Mouse (Mus musculus): ENCODE results near the gene Sfxn4. TPM values are rescaled to one million over a fixed set of nuclear protein-coding genes. Genes with fewer than 3 reads are reported as not detected.
A peak's percentile ranks its signal among the peaks of the same experiment; 100 is the strongest.

Sfxn4 gene
- polyA plus RNA-seq (2012; rRNA removed) = 7.6 and 9.3 TPM in 2 replicates

- TF ChIP-seq CTCF (IDR thresholded peaks at IDR 0.05; ENCODE audit: borderline replicate concordance, extremely low read depth, insufficient read depth, insufficient read length) (no peak), POLR2A (IDR thresholded peaks at IDR 0.05; ENCODE audit: borderline replicate concordance, extremely low read depth, insufficient read depth, insufficient read length, poor library complexity, severe bottlenecking) (no peak; the same call in 1 of the 2 replicates)
- DNase-seq (ENCODE audit: low read depth) = peak; percentile 98
Measured at GRCm38 (mm10) chr19:60860868-60861700, at the start of gene Sfxn4. Gene Sfxn4, minus strand, starts transcription at chr19:60861479.

GRCm38 (mm10) chr19:60910304-60910703 lies 49.0 kb upstream of the Sfxn4 start:
- TF ChIP-seq CTCF (IDR thresholded peaks at IDR 0.05; ENCODE audit: borderline replicate concordance, extremely low read depth, insufficient read depth, insufficient read length) (no peak), POLR2A (IDR thresholded peaks at IDR 0.05; ENCODE audit: borderline replicate concordance, extremely low read depth, insufficient read depth, insufficient read length, poor library complexity, severe bottlenecking) (no peak)
- DNase-seq (ENCODE audit: low read depth) = no peak

GRCm38 (mm10) chr19:60905477-60905876 lies 44.2 kb upstream of the Sfxn4 start:
- TF ChIP-seq POLR2A (IDR thresholded peaks at IDR 0.05; ENCODE audit: borderline replicate concordance, extremely low read depth, insufficient read depth, insufficient read length, poor library complexity, severe bottlenecking) (no peak), CTCF (IDR thresholded peaks at IDR 0.05; ENCODE audit: borderline replicate concordance, extremely low read depth, insufficient read depth, insufficient read length) (no peak)
- no peak for DNase-seq (ENCODE audit: low read depth)

- no peak for DNase-seq (ENCODE audit: low read depth)
- TF ChIP-seq CTCF (IDR thresholded peaks at IDR 0.05; ENCODE audit: borderline replicate concordance, extremely low read depth, insufficient read depth, insufficient read length) = no peak
- TF ChIP-seq POLR2A (IDR thresholded peaks at IDR 0.05; ENCODE audit: borderline replicate concordance, extremely low read depth, insufficient read depth, insufficient read length, poor library complexity, severe bottlenecking) = no peak
Measured at GRCm38 (mm10) chr19:60903971-60904370, 42.7 kb upstream of the Sfxn4 start.

- no peak for DNase-seq (ENCODE audit: low read depth)
- no peak for TF ChIP-seq CTCF (IDR thresholded peaks at IDR 0.05; ENCODE audit: borderline replicate concordance, extremely low read depth, insufficient read depth, insufficient read length)
- no peak for TF ChIP-seq POLR2A (IDR thresholded peaks at IDR 0.05; ENCODE audit: borderline replicate concordance, extremely low read depth, insufficient read depth, insufficient read length, poor library complexity, severe bottlenecking)
Measured at GRCm38 (mm10) chr19:60903139-60903538, 41.9 kb upstream of the Sfxn4 start.

GRCm38 (mm10) chr19:60895251-60895880 lies 34.1 kb upstream of the Sfxn4 start:
- DNase-seq (ENCODE audit: low read depth) = peak; percentile 18
- no peak for TF ChIP-seq CTCF (IDR thresholded peaks at IDR 0.05; ENCODE audit: borderline replicate concordance, extremely low read depth, insufficient read depth, insufficient read length)
- no peak for TF ChIP-seq POLR2A (IDR thresholded peaks at IDR 0.05; ENCODE audit: borderline replicate concordance, extremely low read depth, insufficient read depth, insufficient read length, poor library complexity, severe bottlenecking)

GRCm38 (mm10) chr19:60891934-60892547 lies 30.8 kb upstream of the Sfxn4 start:
- TF ChIP-seq POLR2A (IDR thresholded peaks at IDR 0.05; ENCODE audit: borderline replicate concordance, extremely low read depth, insufficient read depth, insufficient read length, poor library complexity, severe bottlenecking) (no peak), CTCF (IDR thresholded peaks at IDR 0.05; ENCODE audit: borderline replicate concordance, extremely low read depth, insufficient read depth, insufficient read length) (peak; percentile 77)
- DNase-seq (ENCODE audit: low read depth) = peak; percentile 61

GRCm38 (mm10) chr19:60891123-60891470 lies 29.8 kb upstream of the Sfxn4 start:
- DNase-seq (ENCODE audit: low read depth) = peak; percentile 65
- TF ChIP-seq POLR2A (IDR thresholded peaks at IDR 0.05; ENCODE audit: borderline replicate concordance, extremely low read depth, insufficient read depth, insufficient read length, poor library complexity, severe bottlenecking) (no peak), CTCF (IDR thresholded peaks at IDR 0.05; ENCODE audit: borderline replicate concordance, extremely low read depth, insufficient read depth, insufficient read length) (no peak)

GRCm38 (mm10) chr19:60890391-60891122 lies 29.3 kb upstream of the Sfxn4 start:
- TF ChIP-seq CTCF (IDR thresholded peaks at IDR 0.05; ENCODE audit: borderline replicate concordance, extremely low read depth, insufficient read depth, insufficient read length) (no peak), POLR2A (IDR thresholded peaks at IDR 0.05; ENCODE audit: borderline replicate concordance, extremely low read depth, insufficient read depth, insufficient read length, poor library complexity, severe bottlenecking) (no peak)
- no peak for DNase-seq (ENCODE audit: low read depth)

GRCm38 (mm10) chr19:60889714-60890315 lies 28.5 kb upstream of the Sfxn4 start, which contains the start of gene Grk5:
Gene Grk5, plus strand, starts transcription at chr19:60889749.
- DNase-seq (ENCODE audit: low read depth) = peak; percentile 99
- TF ChIP-seq CTCF (IDR thresholded peaks at IDR 0.05; ENCODE audit: borderline replicate concordance, extremely low read depth, insufficient read depth, insufficient read length) (peak; percentile 83), POLR2A (IDR thresholded peaks at IDR 0.05; ENCODE audit: borderline replicate concordance, extremely low read depth, insufficient read depth, insufficient read length, poor library complexity, severe bottlenecking) (peak; percentile 52; the same call in 1 of the 2 replicates)
